Mouse (Mus musculus) heart, postnatal 10 days (tissue): ENCODE data around the gene Noxo1. TPM values are rescaled to one million over a fixed set of nuclear protein-coding genes. Genes with fewer than 3 reads are reported as not detected.
A peak's percentile ranks its signal among the peaks of the same experiment; 100 is the strongest.

ENCODE experiments used
- DNase-seq, 2 experiments: peaks; one replicate each; pipeline ENCODE4 v3.0.0; 2021
- intact Hi-C: fragments of 180-260 bp; cut with DNase I; formaldehyde crosslinking; loops from one replicate; pipeline ENCODE4 v1.15.1; 2025
- total RNA-seq, 2 experiments: library from RNA; stranded (reverse); gene quantifications; 2 replicates each; pipeline ENCODE4 v1.2.3; 2021

Noxo1 gene
- total RNA-seq, 2 experiments from 2014 or later: 0.93 to 2.9 TPM

DNA sequence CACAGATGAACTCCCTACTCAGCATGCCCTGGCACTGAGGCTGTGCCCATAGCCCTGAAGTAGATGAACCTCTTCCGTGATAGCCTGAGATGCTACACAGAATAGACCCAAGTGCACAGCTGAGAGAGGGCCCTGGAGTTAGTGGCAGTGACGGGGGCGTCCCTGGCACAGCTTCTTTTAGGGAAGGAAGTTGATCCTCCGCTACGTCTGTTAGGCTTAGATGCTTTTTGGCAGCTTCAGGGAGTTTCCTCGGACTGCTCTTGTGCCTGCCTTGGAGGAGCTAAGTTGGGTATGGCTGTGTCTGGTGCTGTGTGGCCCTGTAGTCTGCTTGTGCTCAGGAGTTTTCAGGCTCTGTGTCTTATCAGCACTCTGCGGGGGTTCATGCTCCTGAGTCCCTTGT lies 21.8 kb upstream of the Noxo1 start:
- intact Hi-C loops: no loop called here
- DNase-seq: no peak

DNA sequence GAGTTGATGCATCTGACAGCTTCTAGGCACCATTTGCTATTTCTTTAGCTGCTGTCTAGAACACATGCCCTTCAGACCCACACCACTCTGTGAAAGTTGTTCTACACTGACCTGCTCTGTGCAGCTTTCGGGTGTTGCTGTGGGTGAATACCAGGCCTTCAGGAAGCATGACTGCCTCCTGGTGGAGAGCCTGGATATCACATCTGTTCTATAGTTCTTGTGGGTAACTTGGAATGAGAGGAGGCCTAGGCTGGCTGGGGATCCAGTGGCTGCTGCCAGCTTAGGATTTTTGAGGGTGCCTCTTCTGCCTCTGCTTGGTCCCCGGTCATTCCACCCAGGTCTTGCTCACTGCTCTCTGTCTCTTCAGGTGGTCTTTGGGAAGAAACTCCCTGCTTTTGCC lies 19.8 kb upstream of the Noxo1 start:
- peak; percentile 75 to 88 for DNase-seq
- intact Hi-C loops: no loop called here

DNA sequence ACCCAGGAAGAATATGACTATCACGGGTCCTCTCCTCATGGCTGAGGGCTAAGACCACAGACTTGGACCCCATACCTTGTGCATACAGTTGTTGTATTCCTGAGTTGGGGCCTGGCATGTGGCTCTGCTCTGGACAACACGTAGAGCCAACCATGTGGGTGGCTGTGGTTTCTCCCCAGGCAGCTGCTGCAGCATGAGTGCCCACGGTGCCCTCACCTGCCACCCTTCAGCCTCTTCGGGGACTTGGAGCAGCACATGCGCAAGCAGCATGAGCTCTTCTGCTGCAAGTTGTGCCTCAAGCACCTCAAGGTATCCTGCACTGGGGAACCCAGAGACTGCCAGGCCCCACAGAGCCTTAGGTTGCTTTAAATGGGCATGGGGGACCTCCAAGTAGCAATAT lies 19.2 kb upstream of the Noxo1 start:
- no peak for DNase-seq
- intact Hi-C loops: no loop called here

DNA sequence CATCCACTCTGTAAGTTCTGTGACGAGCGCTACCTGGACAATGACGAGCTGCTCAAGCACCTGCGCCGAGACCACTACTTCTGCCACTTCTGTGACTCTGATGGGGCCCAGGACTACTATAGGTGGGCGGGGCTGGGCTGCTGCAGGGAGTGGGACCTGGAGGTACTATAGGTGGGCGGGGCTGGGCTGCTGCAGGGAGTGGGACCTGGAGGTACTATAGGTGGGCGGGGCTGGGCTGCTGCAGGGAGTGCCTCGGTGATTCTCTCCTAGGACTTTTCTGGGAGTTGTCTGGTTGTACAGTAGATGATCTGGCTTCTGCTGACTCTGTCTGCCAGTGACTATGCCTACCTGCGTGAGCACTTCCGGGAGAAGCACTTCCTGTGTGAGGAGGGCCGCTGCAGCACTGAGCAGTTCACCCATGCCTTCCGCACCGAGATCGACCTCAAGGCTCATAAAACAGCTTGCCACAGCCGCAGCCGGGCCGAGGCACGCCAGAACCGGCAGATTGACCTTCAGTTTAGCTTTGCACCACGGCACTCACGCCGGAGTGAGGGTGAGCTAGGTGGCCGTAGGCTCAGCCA lies 18.4 kb upstream of the Noxo1 start:
- DNase-seq: no peak
- intact Hi-C loops: no loop called here

DNA sequence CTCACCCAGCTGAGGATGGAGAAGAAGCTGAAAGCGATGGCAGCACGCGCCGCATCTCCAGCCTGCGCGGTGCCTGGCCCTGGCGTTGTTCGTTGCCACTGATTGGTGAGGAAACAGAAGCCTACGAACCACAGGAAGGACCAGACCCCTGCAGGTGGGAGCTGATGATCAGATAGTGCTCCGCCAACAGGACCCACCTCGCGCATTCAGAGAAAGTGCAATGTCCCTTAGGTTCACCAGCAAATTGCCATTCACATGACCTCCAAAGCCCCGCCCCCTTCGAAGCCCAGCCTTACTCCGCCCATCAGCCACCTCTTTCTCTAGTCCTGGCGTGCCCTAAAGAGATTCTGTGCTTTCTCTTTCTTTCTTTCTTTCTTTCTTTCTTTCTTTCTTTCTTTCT lies 9.5 kb upstream of the Noxo1 start:
- peak in 1 of 2 experiments; percentile 44 for DNase-seq
- intact Hi-C loops: no loop called here

DNA sequence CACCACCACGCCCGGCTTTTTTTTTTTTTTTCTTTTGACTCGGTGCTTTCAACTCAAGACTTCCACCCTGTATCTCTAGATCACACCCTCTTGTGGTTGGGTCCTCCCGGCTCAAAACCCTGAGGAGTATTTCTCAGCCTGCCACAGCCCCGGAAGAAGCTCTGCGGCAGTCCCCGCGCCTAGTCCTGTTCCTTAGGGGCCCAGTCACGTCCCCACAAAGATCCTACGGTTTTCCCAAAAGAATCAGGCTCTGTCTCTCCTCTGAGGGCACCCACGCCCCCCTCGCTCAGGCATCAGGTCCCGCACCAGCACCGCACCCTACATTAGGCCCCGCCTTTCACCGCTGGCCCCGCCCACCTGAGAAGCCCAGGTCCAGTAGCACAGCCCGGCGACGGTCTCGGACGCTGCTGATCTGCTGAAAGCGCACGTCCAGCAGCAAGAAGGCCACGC lies 8.9 kb upstream of the Noxo1 start:
- peak; percentile 42 to 48 for DNase-seq
- intact Hi-C loops: no loop called here

DNA sequence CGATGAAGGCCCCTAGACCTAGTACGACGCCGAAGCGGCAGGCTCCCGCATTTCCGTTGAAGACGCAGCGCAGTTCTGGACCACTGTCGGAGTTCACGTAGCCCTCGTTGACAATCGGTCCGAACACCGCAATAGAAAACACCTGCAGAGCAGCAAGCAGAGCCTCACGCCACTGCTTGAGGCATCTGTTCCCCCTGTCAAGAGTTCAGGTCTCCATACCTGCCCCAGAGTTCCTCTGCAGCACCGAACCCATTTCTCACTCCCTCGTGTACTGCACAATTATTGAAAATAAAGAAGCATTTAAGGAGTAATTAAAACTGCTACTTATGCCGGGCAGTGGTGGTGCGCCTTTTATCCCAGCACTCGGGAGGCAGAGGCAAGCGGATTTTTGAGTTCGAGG lies 8.4 kb upstream of the Noxo1 start:
- intact Hi-C loops: no loop called here
- DNase-seq: no peak

DNA sequence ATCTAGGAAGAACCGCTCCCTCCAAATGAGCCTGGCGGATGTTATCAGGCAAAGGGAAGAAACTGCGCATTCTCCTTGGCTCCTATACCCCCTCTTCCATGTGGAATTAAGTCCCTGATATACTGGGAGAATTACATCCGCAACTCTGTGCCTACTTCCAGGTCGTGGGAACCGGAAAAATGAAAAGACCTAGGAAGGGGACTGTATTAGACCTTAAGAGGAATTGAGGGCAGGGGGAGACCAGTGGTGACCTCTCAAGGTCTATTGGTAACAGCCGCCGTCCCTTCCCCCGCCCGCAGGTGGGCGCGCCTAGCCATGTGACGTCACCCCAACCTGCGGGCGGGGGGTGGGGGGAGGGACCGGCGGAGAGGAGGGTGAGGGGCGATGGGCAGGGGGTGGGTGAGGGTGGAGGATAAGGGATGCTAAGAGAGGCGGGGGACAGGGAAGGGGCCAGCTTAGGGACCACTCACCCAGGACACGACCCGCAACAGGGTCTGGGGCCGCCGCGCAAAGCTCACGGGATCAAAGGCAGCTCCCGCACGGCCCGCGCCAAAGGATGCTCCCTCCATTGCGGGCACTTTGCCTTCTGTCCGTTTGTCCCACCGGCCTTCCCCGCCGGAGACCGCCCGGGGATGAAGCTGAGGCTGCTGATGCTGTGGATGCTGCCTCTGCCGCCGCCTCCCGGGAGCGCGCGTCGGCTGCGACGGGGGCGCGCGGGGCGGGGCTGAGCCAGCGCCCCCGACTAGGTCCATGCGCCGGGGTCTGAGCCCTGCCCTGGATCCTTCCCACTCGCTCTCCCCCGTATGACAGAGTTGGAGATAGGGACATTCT lies 6.6 kb upstream of the Noxo1 start, which contains the start of gene Syngr3:
TSS of gene Syngr3 (minus strand) at position 705 of the 831 bp plus-strand sequence.
- DNase-seq: no peak
- intact Hi-C loops: no loop called here

DNA sequence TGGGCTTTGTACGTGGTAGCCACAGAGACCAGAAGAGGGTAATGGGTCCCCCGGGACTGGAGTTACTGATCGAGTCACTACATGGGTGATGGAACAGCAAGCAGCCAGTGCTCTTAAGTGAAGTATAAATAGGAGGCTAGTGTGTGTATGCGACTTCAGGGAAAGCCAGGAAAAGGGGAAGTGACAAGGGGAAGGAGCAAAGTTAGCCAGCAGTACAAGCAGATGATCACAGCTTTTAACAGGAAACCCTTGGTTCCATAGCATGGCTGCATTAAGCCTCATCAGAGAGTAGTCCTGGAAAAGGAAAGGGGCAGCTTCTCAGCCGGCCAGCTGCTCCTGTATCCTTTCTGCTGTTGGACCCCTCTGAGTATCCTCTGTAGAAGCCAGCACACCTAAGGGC lies 3.6 kb upstream of the Noxo1 start:
- intact Hi-C loops: no loop called here
- no peak for DNase-seq

DNA sequence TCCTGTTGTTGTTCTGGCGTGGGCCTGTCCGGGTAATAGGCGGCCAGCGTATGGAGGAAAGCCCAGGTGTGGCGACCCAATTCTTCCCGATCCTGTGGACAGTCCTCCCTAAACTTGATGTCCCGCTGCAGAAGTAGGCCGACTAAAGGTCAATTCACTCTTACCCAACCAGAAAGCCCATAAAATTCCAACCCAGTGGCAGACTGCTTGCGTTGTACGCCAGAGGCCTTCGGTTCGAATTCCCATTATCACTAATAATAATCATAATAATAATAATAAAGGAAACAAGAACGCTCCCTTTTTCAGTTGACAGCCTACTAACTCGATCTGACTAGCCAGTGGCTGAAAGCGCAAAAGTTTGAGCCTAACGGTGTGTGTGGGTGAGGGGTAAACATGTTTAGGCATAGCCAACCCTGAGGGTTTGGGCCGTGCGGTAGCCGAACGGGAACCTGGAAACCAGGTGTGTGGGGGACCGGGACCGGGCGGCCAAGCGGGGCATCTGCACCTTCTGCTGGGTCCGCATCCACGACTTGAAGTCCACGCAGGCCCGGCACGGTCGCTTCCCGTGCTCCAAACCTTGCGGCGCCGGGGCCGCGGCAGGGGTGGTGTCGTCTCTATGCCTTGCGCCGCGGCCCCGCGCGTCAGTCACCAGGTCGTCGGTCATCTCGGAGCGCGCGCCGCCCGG lies 566 bp upstream of the Noxo1 start:
- DNase-seq: no peak
- intact Hi-C loops: no loop called here

DNA sequence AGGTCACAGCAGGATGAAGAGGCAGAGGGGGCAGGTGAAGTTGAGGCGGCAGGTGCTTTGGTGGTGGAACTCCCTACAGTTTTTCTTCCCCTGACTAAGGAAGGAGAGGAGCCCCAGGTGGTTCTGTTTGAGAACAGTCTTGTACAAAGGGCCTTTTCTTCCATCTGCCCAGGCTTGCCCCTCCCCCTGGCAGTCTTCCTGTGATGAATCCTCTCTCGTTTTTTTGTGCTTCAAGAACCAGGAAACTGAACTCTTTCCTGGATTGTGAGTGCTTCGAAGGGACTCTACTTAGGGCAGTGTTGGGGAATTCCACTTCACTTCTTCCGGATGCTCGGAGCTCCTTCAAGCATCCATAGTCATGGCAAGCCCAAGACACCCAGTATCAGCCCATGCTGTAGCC lies 2.0 kb downstream of the Noxo1 start:
- DNase-seq: peak in 1 of 2 experiments; percentile 31
- intact Hi-C loops: no loop called here

DNA sequence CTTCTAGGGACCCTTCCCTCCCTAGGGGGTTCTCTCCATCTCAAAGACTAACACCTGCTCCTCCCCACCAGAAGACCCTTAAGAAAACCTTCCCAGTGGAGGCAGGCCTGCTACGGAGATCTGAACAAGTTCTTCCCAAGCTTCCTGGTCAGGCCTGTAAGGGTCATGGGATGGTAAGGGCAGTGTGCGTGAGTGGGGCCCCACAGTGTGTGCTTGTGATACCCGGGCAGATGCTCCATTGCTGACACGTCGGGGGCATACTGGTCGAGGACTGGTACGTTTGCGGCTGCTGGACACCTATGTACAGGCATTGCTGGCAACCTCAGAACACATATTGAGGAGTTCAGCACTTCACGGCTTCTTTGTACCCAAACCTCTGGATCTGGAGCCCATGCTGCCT lies 2.7 kb downstream of the Noxo1 start:
- no peak for DNase-seq
- intact Hi-C loops: no loop called here

DNA sequence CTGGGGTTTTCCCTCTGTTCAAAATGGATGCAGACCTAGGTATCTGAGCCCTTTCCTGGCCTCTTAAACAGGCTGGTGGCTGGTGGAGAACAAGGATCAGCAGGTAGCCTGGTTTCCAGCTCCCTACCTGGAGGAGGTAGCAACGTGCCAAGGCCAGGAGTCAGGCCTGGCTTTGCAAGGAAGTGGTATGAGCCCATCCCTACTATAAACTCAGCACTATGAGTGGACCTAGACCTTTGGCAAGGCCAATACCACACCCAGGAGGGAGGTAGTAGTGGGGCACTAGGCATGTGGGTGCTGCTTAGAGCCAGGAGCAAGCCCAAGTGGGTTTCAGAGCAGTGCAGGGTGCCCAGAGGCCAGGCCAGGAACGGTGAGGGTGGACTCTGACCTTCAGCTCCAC lies 3.4 kb downstream of the Noxo1 start:
- intact Hi-C loops: no loop called here
- no peak for DNase-seq

DNA sequence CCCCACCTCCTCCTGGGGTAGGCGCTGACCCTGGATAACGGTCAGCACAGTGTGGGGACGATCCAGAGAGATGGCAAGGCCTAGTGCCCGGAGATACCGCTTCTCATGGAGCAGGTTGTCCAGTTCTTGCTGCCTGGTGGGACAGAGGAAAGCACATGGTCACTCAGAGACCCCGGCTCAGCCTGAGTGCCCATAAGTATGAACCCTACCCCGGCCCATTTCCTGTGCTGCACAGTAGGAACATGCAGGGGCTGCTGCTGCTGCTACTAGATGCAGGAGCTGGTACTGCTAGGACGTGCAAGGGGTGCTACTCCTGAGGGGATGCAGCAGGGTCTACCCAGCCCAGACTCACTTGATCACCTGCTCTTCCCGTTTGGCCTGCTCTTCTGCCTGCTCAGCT lies 5.2 kb downstream of the Noxo1 start:
- DNase-seq: no peak
- intact Hi-C loops: no loop called here

DNA sequence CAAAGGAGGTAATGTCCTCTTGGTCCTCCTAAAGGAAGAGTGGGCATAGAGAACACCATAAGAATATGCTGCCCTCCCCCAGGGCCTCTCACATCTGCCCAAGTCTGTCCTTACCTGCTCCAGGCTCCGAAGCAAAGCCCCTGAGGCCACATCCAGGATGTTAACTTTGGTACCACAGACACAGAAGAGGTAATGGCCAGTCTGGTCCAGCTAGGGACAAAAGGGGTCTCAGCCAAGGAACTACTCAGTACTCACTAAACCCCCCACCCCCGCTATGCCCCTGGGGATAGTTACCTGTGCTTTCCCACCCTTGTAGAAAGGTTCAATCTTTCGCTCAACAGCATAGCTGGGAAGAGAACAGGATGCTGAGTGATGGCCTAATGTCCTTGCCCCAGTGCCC lies 9.8 kb downstream of the Noxo1 start:
- DNase-seq: no peak
- intact Hi-C loops: no loop called here

DNA sequence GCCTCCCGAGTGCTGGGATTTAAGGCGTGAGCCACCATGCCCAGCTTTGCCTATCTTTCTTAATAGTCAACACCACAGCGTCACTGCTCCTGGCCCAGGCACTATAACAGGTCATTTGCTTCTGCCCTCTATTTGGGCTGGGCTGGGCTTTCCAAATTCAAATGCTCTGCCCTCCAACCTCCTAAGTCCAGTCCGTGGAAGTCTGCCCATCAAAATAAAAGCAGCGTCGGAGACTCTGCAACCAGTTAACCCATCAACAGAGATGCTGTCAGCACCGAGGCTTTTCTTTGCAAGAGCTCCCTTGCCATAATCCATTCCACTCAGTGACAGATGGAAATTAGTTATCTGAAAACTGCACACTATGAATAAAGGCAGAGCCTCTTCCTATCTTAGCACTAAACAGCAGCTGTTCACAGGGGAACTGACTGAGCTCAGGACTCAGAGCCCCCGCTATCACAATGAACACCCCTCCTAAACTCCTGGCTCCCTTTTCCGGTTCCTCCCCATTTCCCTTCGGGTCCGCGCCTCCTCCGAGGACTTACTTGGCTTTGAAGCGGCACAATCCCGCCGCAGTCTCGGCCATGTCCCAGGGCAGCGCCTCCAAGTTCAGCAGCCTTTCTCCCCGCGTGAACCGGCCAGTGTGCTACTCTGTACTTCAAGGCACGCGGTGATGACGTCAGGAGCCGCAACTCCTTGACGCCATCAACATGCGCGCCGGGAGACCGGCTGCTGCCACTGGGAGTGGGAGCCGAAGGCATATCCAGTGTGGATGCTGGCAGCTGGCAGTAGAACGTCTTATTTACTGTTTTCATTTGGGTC lies 11.2 kb downstream of the Noxo1 start, which contains the start of gene Tbl3:
TSS of gene Tbl3 (minus strand) at position 679 of the 819 bp plus-strand sequence.
- intact Hi-C loops: no loop called here
- peak; percentile 96 to 98 for DNase-seq

DNA sequence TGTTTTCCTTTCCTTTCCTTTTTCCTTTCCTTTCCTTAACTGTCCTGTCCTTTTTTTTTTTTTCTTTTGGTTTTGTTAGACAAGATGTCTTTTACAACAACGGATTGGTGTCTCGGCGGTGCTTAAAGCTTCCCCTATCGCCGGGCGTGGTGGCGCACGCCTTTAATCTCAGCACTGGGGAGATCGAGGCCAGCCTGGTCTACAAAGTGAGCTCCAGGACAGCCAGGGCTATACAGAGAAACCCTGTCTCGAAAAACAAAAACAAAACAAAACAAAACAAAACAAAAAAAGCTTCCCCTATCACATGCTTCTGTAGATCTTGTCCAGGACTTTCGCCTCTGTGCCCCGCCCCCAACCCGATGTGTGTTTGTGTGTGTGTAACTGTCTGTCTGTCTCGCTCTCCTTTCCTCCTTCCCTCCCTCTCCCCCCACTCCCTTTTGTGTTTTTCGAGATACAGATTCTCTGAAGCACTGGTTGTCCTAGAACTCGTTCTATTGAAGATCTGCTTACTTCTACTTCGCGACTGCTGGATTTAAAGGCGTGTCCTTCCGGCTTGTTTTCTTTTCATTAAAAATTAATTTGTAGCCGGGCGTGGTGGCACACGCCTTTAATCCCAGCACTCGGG lies 11.9 kb downstream of the Noxo1 start:
- intact Hi-C loops: no loop called here
- no peak for DNase-seq

DNA sequence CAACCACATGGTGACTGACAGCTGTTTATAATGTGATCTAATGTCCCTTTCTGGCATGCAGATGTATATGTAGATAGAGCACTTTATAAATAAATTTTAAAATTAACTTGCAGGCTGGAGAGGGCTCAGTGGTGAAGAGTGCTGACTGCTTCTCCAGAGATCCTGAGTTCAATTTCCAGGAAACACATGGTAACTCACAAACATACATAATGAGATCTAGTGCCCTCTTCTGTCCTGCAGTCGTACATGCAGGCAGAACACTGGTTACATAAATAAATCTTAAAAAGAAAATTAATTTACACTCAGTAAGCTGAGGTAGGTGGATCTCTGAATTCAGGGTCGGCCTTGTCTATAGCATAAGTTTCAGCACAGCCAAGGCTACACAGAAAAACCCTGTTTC lies 12.6 kb downstream of the Noxo1 start:
- no peak for DNase-seq
- intact Hi-C loops: no loop called here

DNA sequence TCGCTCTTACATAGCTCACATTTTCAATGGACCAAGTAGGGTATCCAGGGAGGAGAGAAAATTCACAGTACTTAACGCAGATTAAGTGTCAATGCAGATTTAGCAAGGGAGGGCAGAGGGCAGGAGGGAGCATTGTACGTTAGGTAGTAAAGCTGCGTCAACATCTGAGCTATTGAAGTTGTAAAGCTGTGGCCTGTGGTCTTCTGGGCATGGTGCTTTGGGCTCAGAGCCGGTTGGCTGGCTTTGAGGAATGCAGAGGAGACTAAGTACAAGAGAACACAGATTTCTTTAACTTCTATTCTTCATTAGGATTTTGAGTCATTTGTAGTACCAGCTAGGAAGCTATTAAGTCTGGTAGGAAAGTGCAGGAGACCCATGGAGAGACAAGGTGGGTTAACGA lies 19.5 kb downstream of the Noxo1 start:
- DNase-seq: no peak
- intact Hi-C loops: no loop called here

DNA sequence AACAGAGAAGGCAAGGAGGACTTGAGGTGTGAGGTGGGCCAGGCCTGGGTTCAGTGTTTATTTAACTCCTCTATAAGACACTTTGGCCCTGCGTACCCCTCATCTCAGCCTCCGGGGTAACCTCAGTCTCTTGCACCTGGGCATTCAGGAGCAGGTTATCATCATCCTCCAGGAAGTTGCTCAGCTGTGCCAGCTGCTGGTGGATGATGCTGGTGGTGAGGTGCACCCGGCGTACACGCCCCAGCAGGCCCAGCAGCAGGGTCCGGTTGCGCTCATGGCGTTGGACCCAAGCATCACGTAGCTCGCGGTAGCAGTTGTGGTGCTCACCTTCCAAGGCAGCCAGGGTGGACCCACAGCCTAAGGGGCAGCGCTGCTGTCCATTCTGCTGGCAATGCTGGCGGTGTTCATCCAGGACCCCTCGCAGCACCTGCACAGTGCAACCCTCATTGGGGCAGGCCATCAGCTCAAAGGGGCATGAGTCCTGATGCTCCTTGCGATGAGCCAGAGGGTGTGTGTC lies 20.2 kb downstream of the Noxo1 start:
- intact Hi-C loops: no loop called here
- no peak for DNase-seq
